1 mouse cellular context compared by ENCODE assay signal in the genomic region with DNA sequence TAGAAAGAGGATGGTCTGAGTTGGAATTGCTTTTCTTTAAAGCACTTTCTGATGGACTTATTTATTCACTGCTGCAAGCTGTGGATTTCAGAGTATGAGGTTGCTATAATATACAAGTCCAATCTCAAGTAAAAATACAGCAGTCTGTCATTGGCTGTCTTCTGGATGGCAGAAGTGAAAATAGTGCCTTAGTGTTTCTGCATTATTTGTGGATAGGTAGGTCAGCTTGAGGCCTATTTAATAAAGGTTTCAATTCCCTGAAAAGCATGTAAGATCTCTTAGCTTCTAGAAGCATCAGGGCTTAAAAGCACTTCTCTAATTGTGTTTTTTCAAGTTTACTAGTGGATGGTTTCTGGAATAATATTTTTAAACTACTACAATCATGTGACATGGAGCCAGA. TPM values are rescaled to one million over a fixed set of nuclear protein-coding genes. Genes with fewer than 3 reads are reported as not detected.
"Had no signal": no experiment of that assay in that cellular context is flagged by ENCODE, and none has a peak within 500 bp of the region (broad histone marks: within the 10 kb centered on the region; RNA-seq: fewer than 3 reads in every experiment).

No protein-coding gene starts in this region.

RNA-seq across cellular contexts. Expression of a gene that starts 42.0 kb away (rescaled TPM):
- total RNA-seq: neutrophil, adult 5-6 weeks had no signal

RNA-seq across cellular contexts. Expression of a gene that starts 59.4 kb away (rescaled TPM):
- total RNA-seq: neutrophil, adult 5-6 weeks had no signal
